Mouse (Mus musculus) MEL (cell line): ENCODE data around the gene Ddx41. TPM values are rescaled to one million over a fixed set of nuclear protein-coding genes. Genes with fewer than 3 reads are reported as not detected.

Experiments
- DNase-seq: peaks from one replicate; pipeline ENCODE4 v3.0.0; 2011; ENCODE audit warnings: low read depth, low spot score
- H3K27ac ChIP-seq: 2 replicates; pipeline ENCODE4 v1.5.1; 2012; ENCODE audit warnings: low read depth, mild to moderate bottlenecking, control low read depth, low read length, moderate library complexity; ENCODE audit not compliant: control insufficient read depth
- H3K27me3 ChIP-seq, 2 experiments: fragments of 150-350 bp in 1 of 2; sonication (generic) in 1 of 2; 2 replicates each; pipeline ENCODE4 v1.6.1; 2012; ENCODE audit warnings: low read length in 2 of 2, mild to moderate bottlenecking in 2 of 2, improper control_type of control experiment in 1 of 2, moderate library complexity in 1 of 2; ENCODE audit not compliant: insufficient read depth in 2 of 2, control insufficient read depth in 1 of 2
- H3K36me3 ChIP-seq, 2 experiments: 2 replicates each; pipeline ENCODE4 v1.6.1; 2012 to 2014; ENCODE audit warnings: low read length in 2 of 2, improper control_type of control experiment in 1 of 2, inconsistent platforms in 1 of 2, mild to moderate bottlenecking in 1 of 2; ENCODE audit not compliant: insufficient read depth in 2 of 2, control insufficient read depth in 1 of 2
- H3K4me1 ChIP-seq, 2 experiments: fragments of 150-350 bp in 1 of 2; sonication (generic) in 1 of 2; 2 replicates each; pipeline ENCODE4 v1.6.1; 2012; ENCODE audit warnings: low read length in 2 of 2, improper control_type of control experiment in 1 of 2, mild to moderate bottlenecking in 1 of 2; ENCODE audit not compliant: insufficient read depth in 2 of 2, control insufficient read depth in 1 of 2
- H3K4me3 ChIP-seq, 2 experiments: fragments of 150-350 bp in 1 of 2; sonication (generic) in 1 of 2; 2 replicates each; pipeline ENCODE4 v1.5.1; 2012; ENCODE audit warnings: low read depth in 2 of 2, low read length in 2 of 2, mild to moderate bottlenecking in 2 of 2, moderate library complexity in 2 of 2, control low read depth in 1 of 2, improper control_type of control experiment in 1 of 2; ENCODE audit not compliant: control insufficient read depth in 1 of 2, insufficient read depth in 1 of 2
- H3K79me2 ChIP-seq: 2 replicates; pipeline ENCODE4 v1.6.1; 2012; ENCODE audit warnings: mild to moderate bottlenecking, low read length, moderate library complexity; ENCODE audit not compliant: control insufficient read depth, poor library complexity, insufficient read depth
- H3K9ac ChIP-seq: 2 replicates; pipeline ENCODE4 v1.6.1; 2012; ENCODE audit warnings: low read depth, mild to moderate bottlenecking, control low read depth, low read length, moderate library complexity; ENCODE audit not compliant: control insufficient read depth, poor library complexity, severe bottlenecking
- H3K9me3 ChIP-seq: fragments of 150-350 bp; sonication (generic); replicated peaks from 2 replicates; pipeline ENCODE4 v1.6.1; 2012; ENCODE audit warnings: mild to moderate bottlenecking, low read length, improper control_type of control experiment, moderate library complexity; ENCODE audit not compliant: insufficient read depth
- BHLHE40 ChIP-seq: IDR thresholded peaks from 2 replicates; pipeline ENCODE4 v1.6.1; 2012; ENCODE audit warnings: low read depth, mild to moderate bottlenecking, inconsistent platforms, low read length, improper control_type of control experiment, borderline replicate concordance
- CHD2 ChIP-seq: IDR thresholded peaks from 2 replicates; pipeline ENCODE4 v1.6.1; 2011; ENCODE audit warnings: low read length, improper control_type of control experiment
- CTCF ChIP-seq, 3 experiments: IDR thresholded peaks in 2 of 3; conservative IDR thresholded peaks in 1 of 3; 2 replicates each; pipeline ENCODE4 v1.5.1; 2011 to 2012; ENCODE audit warnings: low read length in 3 of 3, low read depth in 2 of 3, mild to moderate bottlenecking in 2 of 3, improper control_type of control experiment in 1 of 3, inconsistent platforms in 1 of 3, mixed read lengths in 1 of 3, moderate library complexity in 1 of 3; ENCODE audit not compliant: control insufficient read depth in 1 of 3, insufficient read depth in 1 of 3, poor library complexity in 1 of 3, severe bottlenecking in 1 of 3
- E2F4 ChIP-seq: IDR thresholded peaks from 2 replicates; pipeline ENCODE4 v1.6.1; 2011; ENCODE audit warnings: low read depth, low read length, improper control_type of control experiment, borderline replicate concordance
- ELF1 ChIP-seq: IDR thresholded peaks from 2 replicates; pipeline ENCODE4 v1.6.1; 2014; ENCODE audit warnings: low read depth, mild to moderate bottlenecking, inconsistent platforms, low read length, improper control_type of control experiment, moderate library complexity
- EP300 ChIP-seq, 2 experiments: IDR thresholded peaks; 2 replicates each; pipeline ENCODE4 v1.6.1; 2011; ENCODE audit warnings: improper control_type of control experiment in 2 of 2, low read length in 2 of 2, low read depth in 1 of 2, mild to moderate bottlenecking in 1 of 2
- ETS1 ChIP-seq: IDR thresholded peaks from 2 replicates; pipeline ENCODE4 v1.6.1; 2012; ENCODE audit warnings: low read depth, mild to moderate bottlenecking, inconsistent platforms, low read length, improper control_type of control experiment, moderate library complexity
- GABPA ChIP-seq: IDR thresholded peaks from 2 replicates; pipeline ENCODE4 v1.6.1; 2012; ENCODE audit warnings: low read depth, mild to moderate bottlenecking, inconsistent platforms, low read length, improper control_type of control experiment, moderate library complexity
- GATA1 ChIP-seq: IDR thresholded peaks from 2 replicates; pipeline ENCODE4 v1.6.1; 2011; ENCODE audit warnings: low read depth, low read length, improper control_type of control experiment
- JUND ChIP-seq: IDR thresholded peaks from 2 replicates; pipeline ENCODE4 v1.6.1; 2011; ENCODE audit warnings: low read depth, mild to moderate bottlenecking, improper control_type of control experiment, low read length
- MAFK ChIP-seq: IDR thresholded peaks from 2 replicates; pipeline ENCODE4 v1.6.1; 2011; ENCODE audit warnings: low read depth, mild to moderate bottlenecking, low read length, improper control_type of control experiment, borderline replicate concordance
- MAX ChIP-seq: IDR thresholded peaks from 2 replicates; pipeline ENCODE4 v1.6.1; 2011; ENCODE audit warnings: low read length, improper control_type of control experiment
- MAZ ChIP-seq: IDR thresholded peaks from 2 replicates; pipeline ENCODE4 v1.6.1; 2012; ENCODE audit warnings: low read depth, mild to moderate bottlenecking, inconsistent platforms, low read length, improper control_type of control experiment
- MEF2A ChIP-seq: IDR thresholded peaks from 2 replicates; pipeline ENCODE4 v1.6.1; 2014; ENCODE audit warnings: low read depth, mild to moderate bottlenecking, inconsistent platforms, low read length, improper control_type of control experiment; ENCODE audit not compliant: poor library complexity, insufficient replicate concordance, severe bottlenecking; ENCODE audit errors: extremely low read depth
- MXI1 ChIP-seq: IDR thresholded peaks from 2 replicates; pipeline ENCODE4 v1.6.1; 2011; ENCODE audit warnings: mild to moderate bottlenecking, low read depth, low read length, improper control_type of control experiment
- MYC ChIP-seq: IDR thresholded peaks from 2 replicates; pipeline ENCODE4 v1.6.1; 2011; ENCODE audit warnings: low read depth, mild to moderate bottlenecking, low read length, improper control_type of control experiment, moderate library complexity
- NRF1 ChIP-seq: IDR thresholded peaks from 2 replicates; pipeline ENCODE4 v1.6.1; 2014; ENCODE audit warnings: low read depth, mild to moderate bottlenecking, inconsistent platforms, low read length, improper control_type of control experiment, moderate library complexity; ENCODE audit not compliant: poor library complexity, insufficient read depth, severe bottlenecking
- POLR2A ChIP-seq, 2 experiments: IDR thresholded peaks; 2 replicates each; pipeline ENCODE4 v1.6.1; 2011 to 2012; ENCODE audit warnings: low read length in 2 of 2, mild to moderate bottlenecking in 2 of 2, control low read depth in 1 of 2, improper control_type of control experiment in 1 of 2, low read depth in 1 of 2, moderate library complexity in 1 of 2; ENCODE audit not compliant: control insufficient read depth in 1 of 2, insufficient read depth in 1 of 2, poor library complexity in 1 of 2
- POLR2AphosphoS2 ChIP-seq: IDR thresholded peaks from 2 replicates; pipeline ENCODE4 v1.6.1; 2011; ENCODE audit warnings: low read length, improper control_type of control experiment
- POLR2AphosphoS5 ChIP-seq: IDR thresholded peaks from 2 replicates; pipeline ENCODE4 v1.6.1; 2012; ENCODE audit warnings: low read depth, borderline replicate concordance, mild to moderate bottlenecking, inconsistent platforms, low read length, moderate library complexity, mixed read lengths
- RAD21 ChIP-seq: IDR thresholded peaks from 2 replicates; pipeline ENCODE4 v1.6.1; 2011; ENCODE audit warnings: mild to moderate bottlenecking, low read depth, low read length, improper control_type of control experiment
- RCOR1 ChIP-seq: IDR thresholded peaks from 2 replicates; pipeline ENCODE4 v1.6.1; 2012; ENCODE audit warnings: low read depth, mild to moderate bottlenecking, inconsistent platforms, low read length, improper control_type of control experiment
- SIN3A ChIP-seq: IDR thresholded peaks from 2 replicates; pipeline ENCODE4 v1.6.1; 2012; ENCODE audit warnings: low read length, improper control_type of control experiment, inconsistent platforms
- UBTF ChIP-seq: IDR thresholded peaks from 2 replicates; pipeline ENCODE4 v1.6.1; 2012; ENCODE audit warnings: low read depth, mild to moderate bottlenecking, inconsistent platforms, low read length, improper control_type of control experiment, moderate library complexity, borderline replicate concordance; ENCODE audit not compliant: insufficient read depth
- USF1 ChIP-seq: IDR thresholded peaks from 2 replicates; pipeline ENCODE4 v1.6.1; 2014; ENCODE audit warnings: low read depth, mild to moderate bottlenecking, inconsistent platforms, low read length, improper control_type of control experiment, moderate library complexity
- USF2 ChIP-seq, 2 experiments: IDR thresholded peaks; 2 replicates each; pipeline ENCODE4 v1.6.1; 2011 to 2012; ENCODE audit warnings: improper control_type of control experiment in 2 of 2, low read length in 2 of 2, borderline replicate concordance in 1 of 2, inconsistent platforms in 1 of 2, low read depth in 1 of 2, mild to moderate bottlenecking in 1 of 2; ENCODE audit not compliant: insufficient read depth in 1 of 2
- ZKSCAN1 ChIP-seq: IDR thresholded peaks from 2 replicates; pipeline ENCODE4 v1.6.1; 2012; ENCODE audit warnings: low read depth, mild to moderate bottlenecking, inconsistent platforms, low read length, improper control_type of control experiment, moderate library complexity
- ZNF384 ChIP-seq: IDR thresholded peaks from 2 replicates; pipeline ENCODE4 v1.6.1; 2012; ENCODE audit warnings: low read depth, mild to moderate bottlenecking, inconsistent platforms, low read length, improper control_type of control experiment
- polyA plus RNA-seq, 2 experiments: library from polyadenylated mRNA; stranded (reverse) in 1 of 2; unstranded in 1 of 2; fragments of >175 nt in 1 of 2; fragments of >200 nt in 1 of 2; gene quantifications; 2 replicates each; pipeline versions ENCODE4 v1.2.1 to v1.2.4; 2012; ENCODE audit warnings: low replicate concordance in 2 of 2, low read depth in 1 of 2; ENCODE audit not compliant: insufficient read length in 2 of 2, insufficient read depth in 1 of 2, missing spikeins in 1 of 2
- total RNA-seq: library from RNA; depleted of rRNA; stranded (reverse); fragments of 300-350 nt; gene quantifications from 2 replicates; pipeline ENCODE4 v1.2.3, GENCODE M21; 2012

The Ddx41 gene
- total and polyA plus RNA-seq, 3 experiments: 58.5 to 88.8 TPM; not detected in 1

- H3K9ac ChIP-seq: no peak overlapping the region
- DNase-seq: no peak
- no peaks in the 10 kb centered on the region for H3K79me2 ChIP-seq
- peaks cover 0 to 5% of the 10 kb centered on the region in 2 experiments; a peak in 3 of 4 replicates for H3K27me3 ChIP-seq
- H3K9me3 ChIP-seq: no peaks in the 10 kb centered on the region
- H3K4me3 ChIP-seq: no peak overlapping the region
- H3K4me1 ChIP-seq: peaks cover 5 to 17% of the 10 kb centered on the region in 2 experiments; a peak in 3 of 4 replicates
- H3K36me3 ChIP-seq: peaks cover 0 to 9% of the 10 kb centered on the region in 2 experiments; a peak in 2 of 4 replicates
- H3K27ac ChIP-seq: no peak overlapping the region
- TF ChIP-seq BHLHE40 (no peak), MAZ (no peak), JUND (no peak), NRF1 (no peak), MXI1 (no peak), CHD2 (no peak), MEF2A (no peak), MAX (no peak), RCOR1 (no peak), MAFK (no peak), CTCF (IDR thresholded peaks at IDR 0.05 in 2 of 3, conservative IDR thresholded peaks at IDR 0.05 in 1 of 3; ENCODE audit: control insufficient read depth in 1 of 3, insufficient read depth in 1 of 3, low read depth in 2 of 3, low read length in 3 of 3, poor library complexity in 1 of 3, severe bottlenecking in 1 of 3) (no peak), UBTF (no peak), GATA1 (no peak), ZNF384 (no peak), SIN3A (no peak), USF1 (no peak)
- TF ChIP-seq, all 39 proteins: peak for 0
Measured at GRCm38 (mm10) chr13:55483593-55483992, 52.9 kb downstream of the Ddx41 start.

DNA sequence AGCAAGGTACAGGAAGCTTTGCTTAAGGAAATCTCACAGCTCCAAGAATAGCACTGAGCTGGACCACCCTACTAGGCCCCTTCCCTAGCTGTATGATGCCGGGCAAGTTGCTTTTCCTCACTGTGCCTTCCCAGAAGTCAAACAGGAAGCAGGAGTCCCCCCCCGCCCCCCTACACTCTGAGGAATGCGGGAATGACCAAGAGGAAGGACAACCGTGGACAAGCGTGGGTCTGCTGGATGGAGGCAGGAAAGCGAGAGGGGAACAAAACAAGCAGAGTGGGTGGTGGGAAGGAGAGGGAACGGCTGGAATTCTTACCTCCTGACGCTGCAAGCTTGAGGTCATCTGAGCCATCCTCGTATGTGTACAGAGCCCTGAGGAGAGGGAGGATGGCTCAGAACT lies 53.4 kb downstream of the Ddx41 start:
- peaks cover 5 to 17% of the 10 kb centered on the region in 2 experiments; a peak in 3 of 4 replicates for H3K4me1 ChIP-seq
- peaks cover 0 to 9% of the 10 kb centered on the region in 2 experiments; a peak in 2 of 4 replicates for H3K36me3 ChIP-seq
- H3K4me3 ChIP-seq: no peak overlapping the region
- TF ChIP-seq POLR2A (IDR thresholded peaks at IDR 0.05; ENCODE audit: control insufficient read depth in 1 of 2, insufficient read depth in 1 of 2, low read depth in 1 of 2, low read length in 2 of 2, poor library complexity in 1 of 2) (no peak), MYC (no peak), ZNF384 (no peak), POLR2AphosphoS5 (no peak), RAD21 (no peak), EP300 (IDR thresholded peaks at IDR 0.05; ENCODE audit: low read depth in 1 of 2, low read length in 2 of 2) (no peak), JUND (no peak), USF2 (IDR thresholded peaks at IDR 0.05; ENCODE audit: borderline replicate concordance in 1 of 2, insufficient read depth in 1 of 2, low read depth in 1 of 2, low read length in 2 of 2) (no peak), MAX (no peak), POLR2AphosphoS2 (no peak), ELF1 (no peak), E2F4 (no peak), ZKSCAN1 (no peak), ETS1 (no peak), GABPA (no peak), MAFK (no peak), UBTF (no peak)
- TF ChIP-seq, all 39 proteins: peak for 0
- no peak for DNase-seq
- Histone ChIP-seq H3K79me2 (no peaks in the 10 kb centered on the region), H3K9me3 (no peaks in the 10 kb centered on the region), H3K27me3 (peaks cover 0 to 5% of the 10 kb centered on the region in 2 experiments; a peak in 3 of 4 replicates), H3K27ac (no peak overlapping the region), H3K9ac (no peak overlapping the region)
